Mouse (Mus musculus): ENCODE results near the gene Kiss1r.
"Not testable (repeated sequence)": the region's sequence is repeated elsewhere in the genome, so short reads cannot be mapped to it uniquely, and the experiment has no call there.

The Kiss1r gene

DNA sequence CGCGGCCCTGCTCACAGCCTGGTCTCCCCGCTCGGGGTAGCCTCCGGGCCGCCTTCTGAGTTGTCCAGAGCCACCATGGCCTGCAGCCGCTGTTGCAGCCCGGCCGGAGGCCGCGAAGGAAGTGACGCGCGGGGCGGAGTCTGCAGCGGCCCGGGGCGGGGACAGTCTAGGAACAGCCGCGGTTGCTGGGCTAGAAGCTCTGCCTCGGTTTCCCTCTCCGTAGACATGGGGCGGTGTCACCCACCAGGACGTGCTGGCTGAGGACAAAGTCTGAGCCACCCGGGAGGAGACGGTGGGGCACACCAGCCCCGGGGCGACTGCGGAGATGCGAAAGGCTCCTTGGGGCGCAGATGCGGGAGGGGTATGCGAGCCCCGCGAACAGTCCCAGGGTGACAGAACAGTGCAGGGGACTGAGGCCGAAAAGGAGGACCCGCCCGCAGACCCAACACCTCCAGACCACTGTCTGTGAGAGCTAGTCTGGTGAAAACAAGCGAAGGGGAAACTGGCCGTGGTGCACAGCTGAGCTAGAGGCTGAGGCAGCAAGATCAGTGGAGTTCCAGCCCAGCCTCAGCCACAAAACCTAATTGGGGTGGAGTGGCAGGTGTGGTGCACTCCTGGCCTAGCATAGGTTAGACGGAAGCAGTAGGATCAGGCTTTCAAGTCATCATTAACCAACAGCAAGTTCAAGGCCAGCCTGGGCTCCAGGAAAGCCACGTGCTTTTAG is at the start of gene Kiss1r:
TSS of gene Kiss1r (plus strand) at position 164 of the 724 bp plus-strand sequence.
- DNase-seq (ENCODE audit: low spot score): peak; percentile 91

DNA sequence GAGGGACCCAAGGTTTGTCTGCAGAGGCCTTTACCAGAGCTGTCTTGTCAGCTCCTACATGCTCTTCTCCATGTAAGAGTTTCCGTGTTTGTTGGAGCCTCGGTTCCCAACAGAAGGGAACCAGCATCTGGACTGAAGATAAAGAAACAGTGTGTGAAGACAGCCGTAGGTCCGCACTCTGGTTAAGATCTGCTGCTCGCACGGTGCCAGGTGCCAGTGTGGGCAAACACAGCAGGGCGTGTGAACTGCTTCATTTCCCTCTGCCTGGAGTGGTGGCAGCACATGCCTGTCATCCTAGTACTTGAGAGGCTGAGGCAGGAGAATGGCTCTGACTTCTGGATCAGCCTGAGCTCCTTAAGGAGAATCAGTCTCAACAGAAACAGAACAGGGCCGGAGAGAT is 44.9 kb upstream of the Kiss1r start:
- no peak for DNase-seq (ENCODE audit: low spot score)

GRCm38 (mm10) chr10:79872862-79873261 is 43.9 kb upstream of the Kiss1r start:
- no peak for DNase-seq (ENCODE audit: low spot score)

GRCm38 (mm10) chr10:79873313-79873712 is 43.5 kb upstream of the Kiss1r start:
- DNase-seq (ENCODE audit: low spot score): peak; percentile 42

- DNase-seq (ENCODE audit: low spot score): peak; percentile 37
Observed at GRCm38 (mm10) chr10:79873715-79874289, 43.0 kb upstream of the Kiss1r start.

DNA sequence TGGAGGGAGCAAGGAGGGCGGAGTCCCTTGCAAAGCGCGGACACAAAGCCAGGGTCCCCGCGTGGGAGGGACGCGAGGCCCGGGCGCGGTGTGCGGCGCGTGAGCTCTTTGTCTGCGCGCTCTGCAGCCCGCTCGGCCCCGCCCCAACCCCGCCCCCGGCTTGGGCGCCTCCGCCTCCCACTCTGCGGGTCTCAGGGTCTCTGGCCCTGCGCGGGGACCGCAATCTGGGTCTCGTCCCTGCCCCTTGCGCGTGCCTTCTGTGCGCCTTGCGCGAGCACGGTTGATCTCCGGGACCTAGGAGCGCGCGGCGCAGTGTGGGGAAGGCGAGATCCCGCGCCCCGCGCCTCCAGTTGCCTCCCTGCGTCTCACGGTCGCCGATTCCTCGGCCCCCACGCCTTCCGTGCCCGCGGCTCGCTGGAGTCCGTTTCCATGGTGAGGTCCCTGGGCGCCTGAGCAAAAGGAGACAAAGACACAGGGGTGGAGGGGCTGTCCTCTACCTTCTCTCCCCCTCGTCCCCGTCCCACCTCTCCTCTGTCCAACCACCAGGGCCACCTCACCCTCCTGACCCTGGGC is 42.4 kb upstream of the Kiss1r start, which contains the start of the genes Prtn3 and Plppr3:
TSS of gene Prtn3 (plus strand) at position 187 of the 573 bp plus-strand sequence.
TSS of gene Plppr3 (minus strand) at position 345 of the 573 bp plus-strand sequence.
- DNase-seq (ENCODE audit: low spot score): peak; percentile 75

GRCm38 (mm10) chr10:79877174-79877573 is 39.6 kb upstream of the Kiss1r start:
- no peak for DNase-seq (ENCODE audit: low spot score)

- DNase-seq (ENCODE audit: low spot score): no peak
Observed at GRCm38 (mm10) chr10:79877757-79878156, 39.0 kb upstream of the Kiss1r start.

- no peak for DNase-seq (ENCODE audit: low spot score)
Observed at GRCm38 (mm10) chr10:79879527-79879926, 37.2 kb upstream of the Kiss1r start.

- DNase-seq (ENCODE audit: low spot score): no peak
Observed at GRCm38 (mm10) chr10:79880721-79881120, 36.0 kb upstream of the Kiss1r start.

- no peak for DNase-seq (ENCODE audit: low spot score)
Observed at GRCm38 (mm10) chr10:79881981-79882380, 34.8 kb upstream of the Kiss1r start.

GRCm38 (mm10) chr10:79883297-79884084 is 33.3 kb upstream of the Kiss1r start:
- peak; percentile 93 for DNase-seq (ENCODE audit: low spot score)

GRCm38 (mm10) chr10:79884446-79884845 is 32.3 kb upstream of the Kiss1r start:
- peak; percentile 74 for DNase-seq (ENCODE audit: low spot score)

DNA sequence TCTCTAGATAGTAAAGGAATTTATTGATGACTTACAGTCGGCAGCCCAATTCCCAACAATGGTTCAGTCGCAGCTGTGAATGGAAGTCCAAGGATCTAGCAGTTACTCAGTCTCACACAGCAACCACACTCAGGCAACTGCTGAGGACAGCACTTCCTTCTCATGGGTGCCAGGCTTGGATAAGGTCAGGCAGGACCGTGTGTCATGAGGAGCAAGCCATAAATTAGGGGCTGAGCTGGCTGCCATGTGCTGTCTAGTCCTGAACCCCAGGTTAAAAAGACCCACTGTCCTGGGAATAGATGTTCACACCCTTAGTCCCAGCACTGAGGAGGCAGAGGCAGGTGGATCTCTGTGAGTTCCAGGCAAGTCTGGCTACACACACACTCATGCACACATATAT is 31.8 kb upstream of the Kiss1r start:
- not testable (repeated sequence) for DNase-seq (ENCODE audit: low spot score)

DNA sequence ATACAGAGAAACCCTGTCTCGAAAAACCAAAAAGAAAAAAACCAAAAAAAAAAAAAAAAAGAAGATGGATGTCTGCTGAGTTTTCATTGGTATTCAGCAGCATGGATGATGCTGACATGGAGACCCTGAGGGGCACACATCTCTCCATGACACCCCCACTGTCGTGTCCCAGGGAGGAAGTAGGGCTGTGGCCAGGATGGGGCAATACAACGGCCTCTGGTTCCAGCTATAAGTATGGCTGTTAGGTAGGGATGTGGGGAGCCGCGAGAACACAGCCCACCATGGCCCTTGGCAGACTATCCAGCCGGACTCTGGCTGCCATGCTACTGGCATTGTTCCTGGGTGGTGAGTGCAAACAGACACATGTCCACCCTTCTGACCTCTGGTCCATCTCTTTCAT is 30.7 kb upstream of the Kiss1r start, which contains the start of gene Elane:
TSS of gene Elane (plus strand) at position 194 of the 400 bp plus-strand sequence.
- DNase-seq (ENCODE audit: low spot score): no peak

DNA sequence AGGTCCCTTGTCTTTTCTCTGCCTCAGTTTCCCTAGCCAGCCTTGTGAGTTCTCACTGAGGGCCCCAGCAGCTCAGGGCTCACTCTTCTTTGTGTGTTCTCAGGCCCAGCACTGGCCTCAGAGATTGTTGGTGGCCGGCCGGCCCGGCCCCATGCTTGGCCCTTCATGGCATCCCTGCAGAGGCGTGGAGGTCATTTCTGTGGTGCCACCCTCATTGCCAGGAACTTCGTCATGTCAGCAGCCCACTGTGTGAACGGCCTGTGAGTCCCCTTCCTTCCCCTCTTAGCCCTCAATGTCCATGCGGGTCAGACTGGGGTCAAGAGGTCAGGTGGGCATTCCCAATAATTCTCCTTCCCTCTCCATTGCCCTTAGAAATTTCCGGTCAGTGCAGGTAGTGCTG is 30.2 kb upstream of the Kiss1r start:
- DNase-seq (ENCODE audit: low spot score): no peak

DNA sequence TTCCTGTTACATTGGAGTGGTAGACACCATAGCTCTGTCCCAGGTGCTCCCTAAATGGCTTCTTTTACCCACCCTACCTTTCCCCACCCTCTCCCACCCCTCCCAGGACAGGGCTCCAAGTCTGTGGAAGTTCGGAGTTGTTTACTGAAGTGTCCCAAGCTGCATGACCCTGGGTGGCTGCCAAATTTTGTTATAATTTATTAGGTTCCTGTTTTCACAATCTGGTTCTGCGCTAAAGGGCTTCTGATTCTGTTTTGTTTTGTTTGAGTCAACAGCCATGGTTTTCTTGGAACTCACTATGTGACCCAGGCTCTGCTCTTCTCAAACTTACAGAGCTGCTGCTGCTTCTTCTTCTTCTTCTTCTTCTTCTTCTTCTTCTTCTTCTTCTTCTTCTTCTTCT is 27.4 kb upstream of the Kiss1r start:
- DNase-seq (ENCODE audit: low spot score): peak; percentile 35

DNA sequence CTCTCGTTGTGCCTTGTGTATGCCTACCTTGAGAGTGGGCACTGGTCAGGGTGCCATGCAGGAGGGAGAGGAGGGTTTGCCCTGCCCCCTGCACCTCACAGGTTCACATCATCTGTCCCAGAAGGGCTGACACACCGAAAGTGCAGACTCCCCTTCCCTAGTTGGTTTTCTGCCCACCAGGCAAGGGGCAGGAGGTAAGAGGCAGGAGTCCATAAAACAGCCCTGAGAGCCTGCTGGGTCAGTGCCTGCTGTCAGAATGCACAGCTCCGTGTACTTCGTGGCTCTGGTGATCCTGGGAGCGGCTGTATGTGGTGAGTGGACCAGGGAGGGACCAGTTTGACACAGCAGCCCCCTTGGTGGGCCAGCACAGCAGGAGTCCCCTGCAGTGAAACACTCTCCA is 26.1 kb upstream of the Kiss1r start, which contains the start of gene Cfd:
TSS of gene Cfd (plus strand) at position 184 of the 400 bp plus-strand sequence.
- no peak for DNase-seq (ENCODE audit: low spot score)

DNA sequence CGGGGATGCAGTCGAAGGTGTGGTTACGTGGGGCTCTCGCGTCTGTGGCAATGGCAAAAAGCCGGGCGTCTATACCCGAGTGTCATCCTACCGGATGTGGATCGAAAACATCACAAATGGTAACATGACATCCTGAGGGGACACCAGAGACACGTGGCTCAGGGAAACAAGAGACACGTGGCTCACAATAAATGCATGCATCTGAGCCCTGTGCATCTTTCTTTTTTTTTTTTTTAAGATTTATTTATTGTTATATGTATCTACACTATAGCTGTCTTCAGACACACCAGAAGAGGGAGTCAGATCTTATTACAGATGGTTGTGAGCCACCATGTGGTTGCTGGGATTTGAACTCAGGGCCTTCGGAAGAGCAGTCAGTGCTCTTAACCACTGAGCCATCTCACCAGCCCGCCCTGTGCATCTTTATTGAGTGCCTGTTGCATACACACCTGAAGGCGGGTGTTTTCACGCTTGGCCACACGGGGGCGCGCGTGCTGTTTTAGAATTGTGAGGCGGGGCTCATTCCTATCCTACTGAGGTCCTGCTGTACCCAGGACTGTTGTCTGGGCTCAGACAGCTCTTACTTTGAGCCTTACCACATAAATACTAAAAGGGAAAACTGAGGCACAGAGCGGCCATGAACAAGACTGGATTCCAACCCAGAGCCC is 24.2 kb upstream of the Kiss1r start:
- peak; percentile 85 for DNase-seq (ENCODE audit: low spot score)

- DNase-seq (ENCODE audit: low spot score): no peak
Observed at GRCm38 (mm10) chr10:79896306-79896705, 20.5 kb upstream of the Kiss1r start.

GRCm38 (mm10) chr10:79896814-79897213 is 20.0 kb upstream of the Kiss1r start:
- DNase-seq (ENCODE audit: low spot score): no peak

All from MN1 (cell line).